Mouse (Mus musculus) layer of hippocampus, adult 9-11 months (tissue): Measurements from ENCODE around the gene Klhl23.
"Not testable (repeated sequence)": the region's sequence is repeated elsewhere in the genome, so short reads cannot be mapped to it uniquely, and the experiment has no call there.

Experiments used
- DNase-seq: peaks from one replicate; pipeline ENCODE4 v3.0.0; 2022

Gene Klhl23

DNA sequence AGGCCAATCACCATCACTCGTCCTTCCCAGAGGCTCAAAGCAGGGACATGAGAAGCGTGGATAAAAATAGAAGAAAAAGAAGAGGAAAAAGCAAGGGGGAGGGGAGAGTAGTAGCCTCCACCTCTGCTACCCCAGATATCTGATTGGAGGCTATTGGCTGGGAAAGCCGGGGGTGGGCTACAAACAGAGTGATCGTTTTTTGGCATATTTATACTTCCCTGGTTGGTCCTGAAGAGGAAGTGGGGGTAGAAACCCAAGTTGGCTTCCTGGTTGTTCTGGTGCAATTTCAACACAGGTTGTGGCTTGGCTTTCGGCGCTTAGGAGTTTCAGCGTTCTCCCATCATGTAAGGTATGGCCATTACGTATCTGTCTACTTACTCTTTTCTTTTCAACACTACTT is at the start of gene Klhl23:
TSS of gene Klhl23 (plus strand) at position 234 of the 400 bp plus-strand sequence.
- no peak for DNase-seq

DNA sequence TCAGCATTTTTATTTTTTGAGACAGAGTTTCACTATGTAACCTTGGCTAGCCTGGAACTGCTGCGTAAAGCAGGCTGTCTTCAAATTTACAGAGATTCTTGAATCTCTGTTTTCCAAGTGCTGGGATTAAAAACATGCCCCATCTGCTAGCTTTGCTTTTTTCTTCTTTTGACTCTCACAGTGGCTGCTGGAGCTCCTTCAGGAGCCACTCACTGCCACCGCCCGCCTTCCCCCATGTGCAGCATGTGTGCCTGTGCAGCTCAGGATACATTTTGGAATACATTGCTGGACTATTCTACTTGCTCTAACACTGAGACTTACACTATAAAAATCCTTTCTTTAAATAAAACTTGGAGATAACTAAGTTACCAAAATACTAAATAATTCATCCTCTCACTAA is 48.4 kb upstream of the Klhl23 start:
- DNase-seq: peak; percentile 29

DNA sequence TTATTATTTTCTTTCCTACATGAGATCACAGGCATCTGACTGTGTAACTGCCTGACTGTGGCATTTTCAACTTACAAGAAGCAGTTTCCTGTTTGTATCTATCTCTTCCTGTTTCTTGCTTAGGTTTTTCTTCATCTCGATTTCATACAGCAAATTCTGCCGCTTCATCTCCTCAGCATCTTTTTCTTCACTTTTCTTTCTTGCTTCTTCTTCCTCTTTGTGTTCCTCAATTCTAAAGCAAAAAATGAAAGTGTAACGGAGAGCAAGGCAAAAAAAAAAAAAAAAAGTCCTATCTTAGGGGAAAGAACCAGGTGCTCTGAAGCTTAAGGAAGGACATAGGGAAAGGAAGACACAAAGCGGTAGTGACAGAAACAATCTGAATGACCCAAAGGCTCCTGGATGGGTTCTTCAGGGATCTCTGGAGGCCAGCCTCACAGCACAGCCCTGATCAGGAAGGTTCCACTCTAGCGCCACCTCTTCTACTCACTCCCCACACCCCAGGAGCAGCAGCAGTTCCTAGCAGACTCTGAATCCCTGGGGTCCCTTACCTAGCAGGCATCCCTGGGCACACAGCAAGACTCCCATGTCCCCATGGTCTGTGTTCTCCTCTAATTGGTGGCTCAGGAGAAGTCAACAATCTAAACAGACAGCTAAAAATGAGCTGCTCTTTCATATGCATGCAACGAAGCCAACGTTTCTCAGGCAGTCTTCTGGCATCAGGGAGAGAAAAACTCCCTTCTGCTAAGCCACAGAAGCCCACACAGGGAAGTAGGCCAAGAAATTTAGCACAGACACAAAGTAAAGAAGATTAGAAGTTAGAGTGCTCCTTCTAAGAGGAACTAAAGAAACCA is 43.5 kb upstream of the Klhl23 start:
- peak; percentile 28 for DNase-seq

DNA sequence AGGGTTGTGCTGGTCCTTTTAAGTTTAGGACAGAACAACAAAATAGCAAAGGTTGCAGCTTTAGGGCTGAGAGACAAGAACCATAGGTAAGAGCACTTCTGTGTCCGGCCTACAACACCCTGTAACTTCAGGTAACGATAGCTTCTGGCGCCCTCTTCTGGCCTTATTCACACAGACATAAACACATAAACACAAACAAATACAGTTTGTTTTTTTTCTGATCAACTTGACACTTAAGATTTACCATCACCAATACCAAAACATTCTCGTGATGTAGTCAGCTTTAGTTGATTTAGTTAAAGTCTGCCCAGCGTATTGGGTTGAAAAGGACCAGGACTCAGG is 42.9 kb upstream of the Klhl23 start:
- DNase-seq: no peak

DNA sequence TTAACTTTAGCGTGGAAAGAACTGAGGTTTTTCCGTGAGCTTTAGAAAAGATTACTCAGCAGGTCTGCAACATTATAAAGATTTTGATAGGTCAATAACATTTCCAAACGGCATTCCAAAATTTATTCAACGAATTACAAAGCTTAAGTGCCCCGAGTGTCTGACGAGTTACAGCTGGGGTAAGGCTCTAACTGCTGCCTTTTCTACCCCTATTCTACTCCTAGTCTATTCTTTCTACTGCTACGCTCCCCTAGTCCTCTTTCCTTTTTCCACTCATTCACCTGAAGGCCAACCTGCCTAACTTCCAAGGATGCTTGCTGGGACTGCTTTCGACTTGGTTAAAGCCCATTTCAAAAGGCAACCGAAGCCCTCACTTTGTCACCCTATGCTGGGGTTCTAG is 32.8 kb upstream of the Klhl23 start:
- no peak for DNase-seq

DNA sequence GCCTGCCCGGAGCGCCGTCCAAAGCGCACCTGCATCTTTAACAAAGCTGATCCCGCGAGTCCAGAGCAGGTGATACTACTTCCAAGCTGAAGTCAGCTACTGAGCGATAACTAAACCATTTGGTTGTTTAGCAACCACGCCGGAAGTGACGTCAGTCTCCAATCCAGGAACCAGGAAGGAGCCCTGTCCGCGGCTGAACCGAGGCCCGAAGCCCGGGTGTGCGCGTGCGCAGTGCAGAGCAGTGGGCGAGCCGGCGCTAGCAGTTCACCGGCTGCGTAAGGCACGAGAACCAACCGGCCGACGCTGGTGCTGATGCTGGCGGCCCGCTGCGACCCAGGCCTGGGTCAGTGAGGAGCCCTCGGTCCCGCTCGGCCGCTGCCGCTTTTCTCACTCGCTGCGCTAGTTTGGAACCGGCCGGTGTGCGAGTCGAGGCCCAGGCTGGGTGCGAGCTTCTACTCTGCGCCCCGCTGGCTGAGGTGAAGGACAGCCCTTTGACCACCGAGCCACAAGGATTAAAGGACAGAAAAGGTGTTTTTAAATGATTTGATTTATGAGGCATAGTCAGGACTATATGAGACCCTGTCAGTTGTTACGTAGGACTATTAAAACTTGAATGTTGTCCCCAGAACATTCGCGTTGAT is 32.2 kb upstream of the Klhl23 start, which contains the start of the genes Ccdc173 and Phospho2:
TSS of gene Ccdc173 (minus strand) at position 147 of the 641 bp plus-strand sequence.
TSS of gene Phospho2 (plus strand) at position 195 of the 641 bp plus-strand sequence.
- peak; percentile 98 for DNase-seq

DNA sequence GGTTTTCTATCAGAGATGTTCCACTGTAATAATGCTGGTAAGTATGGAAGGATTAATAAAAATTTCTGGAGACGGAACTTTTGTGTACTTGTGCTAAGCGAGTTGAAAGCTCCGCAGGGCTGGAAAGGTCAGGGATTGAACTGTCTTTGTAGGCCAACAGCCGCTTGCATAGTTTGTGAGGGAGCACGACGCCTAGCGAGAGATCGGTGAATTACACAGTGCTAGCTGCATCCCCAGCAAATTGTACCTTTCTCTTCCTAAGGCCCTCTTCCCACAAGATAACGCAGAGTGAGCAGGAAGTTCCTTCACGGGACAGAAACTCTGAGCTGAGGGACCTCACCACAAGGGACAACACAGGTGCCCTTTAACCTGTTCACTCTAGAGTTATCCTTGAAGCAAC is 31.5 kb upstream of the Klhl23 start:
- DNase-seq: peak; percentile 77

DNA sequence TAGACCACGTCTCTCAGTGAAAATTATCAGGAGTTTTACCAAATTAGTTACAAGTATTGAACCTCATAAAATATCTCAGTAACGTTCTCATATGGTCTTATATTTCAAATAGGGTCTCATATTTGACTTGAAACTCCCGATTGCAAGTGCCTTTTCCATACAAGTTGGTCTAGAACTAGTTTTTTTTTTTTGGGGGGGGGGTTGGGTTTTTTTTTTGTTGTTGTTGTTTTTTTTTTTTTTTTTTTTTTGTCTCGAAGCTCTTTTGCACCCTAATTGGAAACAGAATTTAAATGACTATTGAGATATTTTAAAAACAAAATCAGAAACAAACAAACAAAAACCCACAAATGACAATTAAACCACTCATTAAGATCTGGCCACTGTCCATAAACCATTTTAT is 31.0 kb upstream of the Klhl23 start:
- DNase-seq: no peak

DNA sequence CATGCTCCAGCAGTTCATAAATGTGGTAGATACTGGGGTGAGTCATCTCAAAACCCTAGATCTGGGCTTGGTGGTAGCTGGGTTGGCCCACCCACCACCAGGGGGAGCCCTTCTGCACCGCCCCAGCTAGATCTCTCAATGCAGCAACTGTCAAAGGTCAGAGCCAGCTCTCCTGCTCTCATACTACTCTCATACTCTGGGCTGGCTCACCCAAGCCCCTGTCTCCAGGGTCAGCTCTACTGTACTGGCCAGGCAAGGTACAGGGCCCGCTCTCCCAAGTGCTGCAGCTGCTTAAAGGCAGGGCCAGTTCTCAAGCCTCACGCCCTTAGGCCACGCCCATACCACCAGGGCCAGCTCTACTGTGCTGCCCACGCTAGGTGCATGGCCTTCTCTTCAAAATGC is 18.8 kb upstream of the Klhl23 start:
- no peak for DNase-seq

DNA sequence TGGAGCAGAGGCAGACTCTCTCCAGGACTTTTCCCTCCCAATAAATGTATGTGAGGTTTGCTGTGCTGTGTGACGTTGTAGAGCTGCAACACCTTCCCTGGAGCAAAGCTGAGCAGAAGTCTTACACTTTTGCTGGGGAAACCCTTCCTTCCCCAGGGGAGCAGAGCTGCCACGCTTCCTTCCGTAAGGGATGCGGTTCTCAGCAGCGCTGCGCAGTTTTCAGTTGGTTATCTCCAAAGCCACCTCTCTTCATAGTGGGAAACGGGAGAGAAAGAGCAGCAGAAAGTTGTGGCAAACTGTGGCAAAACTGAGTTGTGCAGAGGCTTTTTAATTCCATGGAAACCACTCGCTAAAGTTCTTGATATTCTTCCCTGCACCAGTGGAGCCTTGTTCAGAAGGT is 18.0 kb upstream of the Klhl23 start:
- no peak for DNase-seq

DNA sequence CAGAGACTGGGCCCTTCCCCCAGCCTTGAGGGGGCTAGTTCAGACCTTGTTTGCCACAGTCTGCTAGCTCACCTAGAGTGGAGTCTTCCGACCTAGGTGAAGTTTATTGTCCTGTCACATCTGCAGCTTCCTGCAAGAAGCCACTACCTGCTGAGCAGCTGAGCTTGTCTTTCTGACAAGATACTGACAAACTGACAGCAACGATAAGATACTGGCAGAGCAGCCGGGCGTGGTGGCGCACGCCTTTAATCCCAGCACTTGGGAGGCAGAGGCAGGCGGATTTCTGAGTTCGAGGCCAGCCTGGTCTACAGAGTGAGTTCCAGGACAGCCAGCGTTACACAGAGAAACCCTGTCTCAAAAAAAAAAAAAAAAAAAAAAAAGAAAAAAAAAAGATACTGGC is 17.1 kb upstream of the Klhl23 start:
- DNase-seq: not testable (repeated sequence)

DNA sequence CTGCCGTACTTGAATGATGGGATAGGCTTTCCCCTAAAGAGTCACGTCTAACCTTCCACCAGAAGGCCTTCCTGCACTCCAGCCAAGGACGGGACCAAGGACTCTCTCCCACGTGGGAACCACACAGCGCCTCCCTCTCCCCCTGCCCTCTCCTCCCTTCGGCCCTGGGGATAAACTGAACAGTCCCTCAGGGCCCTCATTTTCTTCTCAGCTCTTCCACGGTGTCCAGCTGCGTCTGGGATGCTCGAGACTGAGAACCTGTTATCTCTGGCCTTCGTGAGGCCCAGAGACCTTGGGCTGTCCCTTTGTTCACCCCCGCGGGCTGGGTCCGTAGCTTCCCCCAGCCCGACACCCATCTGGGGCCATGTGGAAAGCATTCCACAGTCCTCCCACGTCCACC is 11.6 kb upstream of the Klhl23 start:
- no peak for DNase-seq

DNA sequence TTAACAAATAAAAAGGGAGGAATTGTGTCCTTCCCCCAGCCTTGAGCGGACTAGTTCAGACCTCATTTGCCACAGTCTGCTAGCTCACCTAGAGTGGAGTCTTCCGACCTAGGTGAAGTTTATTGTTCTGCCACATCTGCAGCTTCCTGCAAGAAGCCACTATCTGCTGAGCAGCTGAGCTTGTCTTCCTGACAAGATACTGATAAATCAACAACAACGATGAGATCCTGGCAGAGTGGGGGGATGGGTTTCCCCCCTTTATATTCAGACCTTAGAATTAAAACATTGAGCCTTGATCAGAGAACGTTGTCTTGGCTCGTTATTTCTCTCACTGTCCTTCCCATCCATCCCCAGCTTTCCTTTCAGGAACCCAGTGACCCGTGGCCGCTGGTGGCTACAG is 10.4 kb upstream of the Klhl23 start:
- not testable (repeated sequence) for DNase-seq

DNA sequence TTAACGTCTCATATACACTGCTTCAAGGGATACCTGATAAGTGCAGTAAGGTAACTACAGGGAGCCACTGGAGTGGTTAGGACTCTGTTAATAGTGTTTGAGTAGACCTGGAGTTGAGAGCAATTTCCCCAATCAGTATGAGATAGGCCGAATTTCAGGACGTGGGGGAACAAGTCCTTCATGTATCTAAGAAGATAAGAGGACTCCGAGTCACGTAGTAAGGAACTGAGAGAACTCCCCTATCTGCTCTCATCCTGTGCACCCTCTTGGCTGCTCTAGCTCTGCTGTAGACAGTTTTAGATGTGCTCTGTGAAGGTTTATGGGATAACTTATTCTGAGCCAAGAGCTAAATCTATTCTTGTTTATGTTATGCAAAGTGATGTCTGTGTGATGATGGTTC is 5.2 kb upstream of the Klhl23 start:
- DNase-seq: no peak

DNA sequence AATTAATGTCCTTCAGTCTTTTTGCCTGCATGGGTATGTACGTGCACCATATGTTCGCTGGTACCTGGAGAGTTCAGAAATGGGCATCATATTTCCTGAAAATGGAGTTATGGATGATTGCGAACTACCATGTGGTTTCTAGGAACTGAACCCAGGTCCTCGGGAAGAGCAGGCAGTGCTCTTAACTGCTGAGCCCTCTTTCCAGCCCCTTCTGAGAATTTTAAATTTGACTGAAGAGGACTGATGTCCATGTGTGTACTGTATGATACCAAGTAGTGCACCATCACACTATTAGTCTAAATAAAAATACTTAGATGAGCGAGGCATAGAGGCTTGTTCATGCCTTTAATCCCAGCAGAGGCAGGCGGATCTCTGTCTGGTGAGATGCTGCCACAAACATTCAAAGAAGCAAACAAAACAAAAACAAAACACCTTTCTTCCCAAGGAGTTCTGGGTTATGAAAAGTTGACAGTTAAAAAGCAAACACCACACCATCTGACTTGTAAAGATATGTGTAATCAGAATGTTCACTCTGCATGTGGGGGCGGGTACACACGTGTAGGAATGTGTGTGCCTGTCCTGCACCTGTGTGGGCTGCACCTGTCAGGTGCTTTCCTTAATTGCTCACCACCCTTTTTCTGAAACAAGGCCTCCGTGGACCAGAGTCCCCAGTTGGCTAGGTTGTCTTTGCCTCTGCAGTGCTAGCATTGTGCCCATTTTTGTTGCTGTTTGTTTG is 3.2 kb upstream of the Klhl23 start:
- DNase-seq: no peak

DNA sequence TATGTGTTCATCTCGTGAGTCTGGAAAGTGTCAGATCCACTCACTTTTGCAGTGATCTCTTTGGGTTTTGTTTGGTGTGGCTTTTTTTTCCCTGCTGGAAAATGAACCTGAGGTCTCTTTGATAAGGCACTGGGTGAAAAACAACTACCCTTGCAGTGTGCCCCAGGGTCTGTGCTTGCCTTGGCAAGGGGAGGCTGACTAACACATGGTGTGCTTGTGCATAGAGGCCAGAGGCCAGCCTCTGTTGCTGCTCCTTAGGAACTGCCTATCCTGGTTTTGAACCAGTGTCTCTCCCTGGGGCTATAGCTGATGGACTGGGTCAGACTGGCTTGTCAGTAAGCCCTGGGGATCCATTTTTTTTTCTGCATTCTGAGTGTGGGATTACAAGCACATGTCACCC is 1.5 kb upstream of the Klhl23 start:
- no peak for DNase-seq

DNA sequence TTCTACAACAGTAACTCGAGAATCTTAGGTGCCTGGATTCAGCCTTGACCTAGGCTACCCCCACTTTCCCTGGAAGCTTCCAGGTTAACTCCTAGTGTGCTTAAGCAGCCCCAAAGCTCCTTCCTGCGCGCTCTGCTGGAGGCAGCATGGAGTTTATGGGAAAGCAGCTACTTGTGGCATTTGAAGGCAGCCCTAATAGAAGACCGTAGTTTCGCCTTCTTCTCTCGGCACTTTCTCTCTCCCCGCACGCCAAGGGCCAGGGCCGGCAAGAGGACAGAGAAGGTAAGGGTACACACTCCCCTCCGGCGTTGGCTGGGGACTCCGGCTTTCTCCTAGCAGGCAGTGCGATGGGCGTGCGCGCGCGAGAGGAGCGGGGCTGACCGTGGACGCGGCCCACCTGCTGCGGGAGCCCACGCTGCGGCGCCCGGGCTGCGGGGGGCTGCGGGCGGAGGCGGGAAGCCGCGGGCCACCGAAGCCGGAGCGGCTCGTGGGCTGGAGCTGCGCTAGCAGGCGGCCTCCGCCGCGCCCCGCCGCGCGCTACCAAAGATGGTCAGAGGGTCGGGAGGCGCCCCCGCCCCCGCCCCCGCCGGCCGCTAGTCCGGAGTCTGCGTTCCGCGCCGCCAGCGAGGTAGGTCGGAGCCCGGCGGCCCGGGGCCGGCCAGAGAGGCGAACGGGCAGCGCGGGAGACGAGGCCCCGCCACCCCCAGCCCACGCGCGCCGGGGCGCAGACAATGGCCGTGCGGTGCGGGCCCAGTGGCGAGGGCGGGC is 801 bp downstream of the Klhl23 start:
- DNase-seq: no peak

DNA sequence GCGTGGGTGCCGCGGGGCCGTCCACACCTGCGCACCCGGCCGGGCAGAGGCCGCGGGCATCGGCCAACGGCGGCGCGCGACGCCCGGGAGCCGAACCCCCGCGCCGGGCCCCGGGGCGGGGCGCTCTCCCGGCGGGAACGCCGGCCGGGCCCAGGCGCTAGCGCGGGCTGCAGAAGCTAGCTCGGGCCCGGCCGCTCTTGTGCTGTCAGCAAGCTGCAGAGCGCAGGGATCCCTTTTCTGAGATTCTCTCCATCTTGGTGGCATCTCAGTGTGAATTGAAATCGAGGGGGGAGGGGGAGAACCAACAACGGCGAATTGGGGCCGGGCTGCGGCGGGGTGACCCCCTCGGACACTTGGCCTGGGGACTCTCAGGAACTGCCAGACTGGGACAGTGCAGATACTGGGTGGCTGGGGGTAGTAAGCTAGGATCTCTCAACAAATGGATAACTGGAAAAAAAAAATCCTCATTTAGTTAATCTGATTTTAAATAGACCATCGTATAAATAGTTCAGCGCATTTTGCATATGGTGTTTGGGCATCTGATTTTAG is 1.5 kb downstream of the Klhl23 start:
- DNase-seq: no peak

DNA sequence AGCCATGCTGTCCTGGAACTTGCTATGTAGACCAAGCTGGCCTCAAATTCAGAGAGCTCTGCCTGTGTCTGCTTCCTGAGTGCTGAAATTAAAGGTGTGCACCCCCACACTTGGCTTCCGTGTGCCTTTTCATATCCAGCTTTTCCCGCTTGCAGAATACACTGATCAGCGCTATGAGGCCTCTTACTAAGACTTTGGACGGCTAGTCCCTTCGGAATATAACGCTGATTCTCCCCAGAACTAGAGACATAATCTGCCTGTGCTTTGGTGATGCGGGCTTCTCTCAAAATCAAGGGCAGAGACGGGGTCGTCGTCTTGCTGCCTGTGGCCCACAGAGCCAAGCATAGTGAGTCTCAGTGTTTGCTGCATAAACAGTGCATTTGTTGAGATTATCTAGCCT is 4.2 kb downstream of the Klhl23 start:
- DNase-seq: no peak

DNA sequence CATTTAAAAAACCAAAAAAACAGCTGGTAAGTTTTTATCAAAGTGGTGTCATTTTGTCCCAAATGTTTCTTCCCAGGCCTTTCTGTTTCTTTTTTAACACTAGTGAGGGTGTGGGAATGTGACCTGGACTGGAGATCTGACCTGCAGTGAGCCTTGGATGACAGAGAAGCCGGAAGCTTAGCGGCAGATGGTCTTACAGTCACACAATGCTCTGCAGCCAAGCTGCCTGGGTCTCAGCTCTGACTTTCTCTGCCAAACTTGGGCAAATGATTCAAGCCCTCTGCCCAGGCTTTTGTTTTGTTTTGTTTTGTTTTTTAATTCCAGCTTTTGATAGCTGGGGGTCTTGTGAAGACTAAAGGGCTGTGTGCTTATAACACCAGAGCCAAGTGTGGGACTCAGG is 4.6 kb downstream of the Klhl23 start:
- DNase-seq: no peak

DNA sequence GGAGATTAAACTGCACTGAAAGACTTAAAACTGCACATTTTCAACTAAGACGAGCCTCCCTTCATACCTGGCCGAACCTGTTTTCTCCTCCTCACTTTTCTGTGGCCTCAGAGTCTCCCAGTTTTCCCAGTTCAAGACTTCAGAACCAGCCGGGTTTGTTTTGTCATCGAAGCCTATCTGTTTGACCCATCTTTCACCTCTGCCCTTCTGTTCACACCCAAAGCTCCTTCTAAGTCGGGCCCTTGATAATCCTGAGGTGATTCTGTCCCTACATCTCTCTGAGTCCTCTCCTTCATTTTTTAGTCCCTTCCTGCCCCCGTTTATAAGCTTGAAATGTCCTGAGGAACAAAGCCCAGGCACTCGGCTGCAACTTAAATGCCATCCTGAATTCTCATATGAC is 6.3 kb downstream of the Klhl23 start:
- DNase-seq: no peak

DNA sequence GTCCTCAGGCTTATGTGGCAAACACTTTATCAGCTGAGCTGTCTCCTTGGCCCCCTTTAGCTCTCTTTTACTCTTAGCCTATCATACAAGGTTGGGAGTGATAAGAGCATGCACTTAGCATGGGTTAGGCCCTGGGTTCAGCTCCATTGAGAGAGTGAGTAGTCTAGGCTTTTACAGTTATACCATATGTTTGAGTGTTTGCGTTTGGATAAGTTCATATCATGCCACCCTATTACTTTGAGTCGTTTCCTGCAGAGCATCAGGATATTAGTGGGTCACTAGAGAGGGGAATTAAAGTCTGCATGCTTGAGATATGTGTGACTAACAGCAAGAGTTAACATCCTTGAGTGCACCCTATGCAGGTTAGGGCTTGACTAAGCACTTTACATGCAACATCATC is 7.9 kb downstream of the Klhl23 start:
- DNase-seq: no peak

DNA sequence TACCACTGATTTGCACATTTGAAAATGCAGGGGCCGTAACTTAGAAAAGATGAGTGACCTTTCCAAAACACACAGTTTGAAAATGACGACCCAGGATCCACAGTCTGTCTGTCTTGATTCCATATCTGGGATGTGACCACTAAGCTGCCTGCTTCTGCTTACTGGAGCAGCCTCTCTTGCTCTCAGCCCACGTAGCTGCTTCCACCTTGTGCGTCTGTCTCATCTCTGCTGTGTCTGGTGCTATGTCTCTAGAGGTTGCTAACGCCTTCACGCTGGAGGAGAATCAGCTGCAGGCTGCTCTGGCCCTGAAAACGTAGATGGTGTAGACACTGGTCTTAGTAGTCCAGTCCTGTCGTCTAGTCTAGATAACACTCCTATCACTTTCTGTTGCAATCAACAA is 8.4 kb downstream of the Klhl23 start:
- DNase-seq: no peak
